ENCODE assay signal across 40 mouse cellular contexts in the genomic region with DNA sequence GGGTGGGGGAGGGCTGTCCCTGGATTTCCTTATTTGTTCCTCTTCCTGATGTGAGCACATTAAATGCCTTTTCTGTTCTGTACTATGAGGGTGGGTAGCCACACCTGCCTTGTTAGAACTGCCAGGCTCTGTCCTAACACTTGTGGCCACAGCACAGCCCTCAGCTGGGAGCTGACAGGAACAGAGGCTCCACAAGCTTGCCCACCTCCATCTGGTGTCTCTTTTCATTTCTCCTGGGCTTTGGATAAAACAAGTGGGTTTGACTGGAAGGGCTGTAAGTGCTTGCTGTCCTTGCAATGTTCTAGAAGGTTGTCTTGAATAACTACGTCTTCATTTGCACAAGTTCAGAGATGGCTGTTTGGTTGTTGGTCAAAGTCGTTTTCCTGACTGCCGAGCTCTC. TPM values are rescaled to one million over a fixed set of nuclear protein-coding genes. Genes with fewer than 3 reads are reported as not detected.
DNase-seq lines count a peak whose midpoint lies in the region; ATAC-seq and TF ChIP-seq lines count a peak whose summit lies in the region.
"Had no signal": no experiment of that assay in that cellular context is flagged by ENCODE, and none has a peak within 500 bp of the region (broad histone marks: within the 10 kb centered on the region; RNA-seq: fewer than 3 reads in every experiment).

No protein-coding gene starts in this region.

- TF ChIP-seq CTCF in left cerebral cortex, adult 2 months (IDR thresholded peaks at IDR 0.05), result no peak

- H3K4me3 ChIP-seq in left cerebral cortex, adult 2 months, result no peak overlapping the region
- H3K4me3 ChIP-seq: embryonic facial prominence, embryonic 13.5 days; forebrain, embryonic 10.5 days; forebrain, embryonic 15.5 days; gastrocnemius, adult 2 months; hindbrain, embryonic 12.5 days; intestine, embryonic 15.5 days; layer of hippocampus, adult 2 months; limb, embryonic 10.5 days; limb, embryonic 15.5 days; lung, embryonic 15.5 days; midbrain, embryonic 10.5 days; midbrain, embryonic 15.5 days; neural tube, embryonic 15.5 days; stomach, embryonic 15.5 days had no signal

- peak; percentile 86 for ATAC-seq in frontal cortex, adult (ENCODE audit: low TSS enrichment)
- ATAC-seq: activated CD4-positive, CD25-positive, alpha-beta regulatory T cell, adult 4 months; forebrain, embryonic 15.5 days; hindbrain, postnatal 0 days; intestine, embryonic 15.5 days; midbrain, embryonic 15.5 days had no signal

- intact Hi-C loops in left cerebral cortex, postnatal 36 days (cut with DNase I), result no loop called here
- intact Hi-C loops in left cerebral cortex, adult 2 months (cut with DNase I), result loop anchor here (5.0 kb wide), 1 partner anchor 142 kb away; no protein-coding TSS in a partner anchor

- H3K27ac ChIP-seq in left cerebral cortex, adult 2 months, result no peak overlapping the region
- H3K27ac ChIP-seq: embryonic facial prominence, embryonic 13.5 days; forebrain, embryonic 10.5 days; forebrain, embryonic 15.5 days; gastrocnemius, adult 2 months; hindbrain, embryonic 12.5 days; hindbrain, postnatal 0 days; intestine, embryonic 15.5 days; layer of hippocampus, adult 2 months; limb, embryonic 10.5 days; limb, embryonic 15.5 days; lung, embryonic 15.5 days; midbrain, embryonic 10.5 days; midbrain, embryonic 15.5 days; neural tube, embryonic 15.5 days; stomach, embryonic 15.5 days had no signal

- no peak for DNase-seq in frontal cortex, postnatal 10 days (ENCODE audit: low spot score in 2 of 2)
- DNase-seq in left cerebral cortex, postnatal 36 days (ENCODE audit: low spot score in 2 of 2), result peak; percentile 24 to 44
- DNase-seq in left cerebral cortex, adult 2 months (ENCODE audit: extremely low spot score in 1 of 2, low spot score in 2 of 2), result no peak
- peak; percentile 27 to 45 for DNase-seq in right cerebral cortex, adult 2 months (ENCODE audit: low spot score in 2 of 2)
- DNase-seq in right cerebral cortex, postnatal 14 days, result no peak
- no peak for DNase-seq in adrenal gland, postnatal 4 days (ENCODE audit: low spot score in 2 of 2)
- DNase-seq in cerebellum, postnatal 4 days (ENCODE audit: low spot score in 2 of 2), result no peak
- DNase-seq: adrenal gland, adult 2 months; cerebellum, adult 11 months; cerebellum, adult 9-10 months; cerebellum, postnatal 36 days; gastrocnemius, adult 2 months; gastrocnemius, postnatal 36 days; heart, adult 18-20 months; heart, postnatal 36 days; kidney, adult 2 months; kidney, postnatal 36 days; layer of hippocampus, postnatal 36 days; retina, postnatal 1 day; thymus, adult 2 months; thymus, postnatal 36 days had no signal

RNA-seq across cellular contexts. Expression of a gene that starts 23.9 kb away (rescaled TPM):
- total RNA-seq in left cerebral cortex, postnatal 36 days (2021), result not detected
- not detected for total RNA-seq in left cerebral cortex, adult 2 months (2021)
- total RNA-seq in adrenal gland, postnatal 4 days (2021), result not detected
- total RNA-seq: adrenal gland, adult 2 months; CH12.LX; ES-E14; gastrocnemius, adult 2 months; gastrocnemius, postnatal 36 days; heart, adult 18-20 months; heart, postnatal 36 days; hindbrain, postnatal 0 days; layer of hippocampus, adult 2 months; megakaryocyte progenitor cell, adult 5-6 weeks had no signal

RNA-seq across cellular contexts. Expression of a gene that starts 24.4 kb away (rescaled TPM):
- total RNA-seq in left cerebral cortex, postnatal 36 days (2021), result 10 to 100 TPM; 53.6 to 57.8 TPM
- 10 to 100 TPM; 53.5 to 59.2 TPM for total RNA-seq in left cerebral cortex, adult 2 months (2021)
- total RNA-seq in adrenal gland, postnatal 4 days (2021), result 10 to 100 TPM; 47.4 to 54.1 TPM

RNA-seq across cellular contexts. Expression of a gene that starts 24.8 kb away (rescaled TPM):
- 10 to 100 TPM; 42.5 to 57.4 TPM for total RNA-seq in left cerebral cortex, postnatal 36 days (2021)
- 10 to 100 TPM; 46.2 to 49.7 TPM for total RNA-seq in left cerebral cortex, adult 2 months (2021)
- 10 to 100 TPM; 45.8 to 49.7 TPM for total RNA-seq in adrenal gland, postnatal 4 days (2021)

RNA-seq across cellular contexts. Expression of a gene that starts 48.1 kb away (rescaled TPM):
- total RNA-seq in left cerebral cortex, postnatal 36 days (2021), result 10 to 100 TPM; 17.8 to 31.5 TPM
- total RNA-seq in left cerebral cortex, adult 2 months (2021), result 10 to 100 TPM; 31.4 to 31.9 TPM
- total RNA-seq in adrenal gland, postnatal 4 days (2021), result 10 to 100 TPM; 13.4 to 15.0 TPM

Comparison
In these comparisons a context has a peak if more than half of its experiments do, and no peak if none do; other contexts are left out.
1. DNase-seq: peak in left cerebral cortex, postnatal 36 days (2 of 2) and right cerebral cortex, adult 2 months (2 of 2); none in frontal cortex, postnatal 10 days (0 of 2), left cerebral cortex, adult 2 months (0 of 2), right cerebral cortex, postnatal 14 days (single experiment), adrenal gland, postnatal 4 days (0 of 2) and cerebellum, postnatal 4 days (0 of 2).